Mouse (Mus musculus) C2C12 (cell line): ENCODE results near the gene Gper1.

Source experiments
- CTCF ChIP-seq: IDR thresholded peaks from one replicate; pipeline ENCODE4 v1.5.1; 2011; ENCODE audit not compliant: control insufficient read depth, insufficient read depth, insufficient read length
- MAX ChIP-seq: IDR thresholded peaks from one replicate; pipeline ENCODE4 v1.6.1; 2011; ENCODE audit warnings: mild to moderate bottlenecking, control low read depth
- USF1 ChIP-seq: IDR thresholded peaks from one replicate; pipeline ENCODE4 v1.6.1; 2011; ENCODE audit warnings: low read depth, mild to moderate bottlenecking, control low read depth, moderate library complexity

GRCm38 (mm10) chr5:139410056-139410455 is 12.9 kb upstream of the Gper1 start:
- TF ChIP-seq CTCF = no peak
- TF ChIP-seq USF1 = no peak
- TF ChIP-seq MAX = no peak
